Comparison of ENCODE assay signal across 33 mouse cellular contexts in genomic region chr3:116834241-116834640, GRCm38 (mm10).
"Had no signal": no experiment of that assay in that cellular context is flagged by ENCODE, and none has a peak within 500 bp of the region (broad histone marks: within the 10 kb centered on the region; RNA-seq: fewer than 3 reads in every experiment).

No protein-coding gene starts in this region.

- H3K4me3 ChIP-seq: limb, embryonic 10.5 days; limb, embryonic 12.5 days; limb, embryonic 13.5 days; limb, embryonic 15.5 days; liver, embryonic 12.5 days; liver, embryonic 13.5 days; liver, embryonic 15.5 days; lung, embryonic 15.5 days; megakaryocyte, embryonic 14.5 days; midbrain, embryonic 10.5 days; midbrain, embryonic 12.5 days; midbrain, embryonic 13.5 days; midbrain, embryonic 15.5 days; myocyte; neural tube, embryonic 12.5 days; neural tube, embryonic 13.5 days had no signal

- H3K4me2 ChIP-seq: limb, embryonic 12.5 days; limb, embryonic 13.5 days; limb, embryonic 15.5 days; liver, embryonic 11.5 days; liver, embryonic 12.5 days; liver, embryonic 13.5 days; liver, embryonic 15.5 days; lung, embryonic 14.5 days; lung, embryonic 15.5 days; midbrain, embryonic 11.5 days; midbrain, embryonic 12.5 days; midbrain, embryonic 13.5 days; midbrain, embryonic 15.5 days; neural tube, embryonic 12.5 days; neural tube, embryonic 13.5 days had no signal

- H3K36me3 ChIP-seq: limb, embryonic 10.5 days; limb, embryonic 12.5 days; limb, embryonic 13.5 days; limb, embryonic 15.5 days; liver, embryonic 12.5 days; liver, embryonic 13.5 days; liver, embryonic 15.5 days; lung, embryonic 15.5 days; midbrain, embryonic 10.5 days; midbrain, embryonic 12.5 days; midbrain, embryonic 13.5 days; midbrain, embryonic 15.5 days; neural tube, embryonic 12.5 days; neural tube, embryonic 13.5 days had no signal

- H3K27ac ChIP-seq: limb, embryonic 10.5 days; limb, embryonic 12.5 days; limb, embryonic 13.5 days; limb, embryonic 15.5 days; liver, embryonic 12.5 days; liver, embryonic 13.5 days; liver, embryonic 14.5 days; liver, embryonic 15.5 days; lung, embryonic 15.5 days; macrophage; midbrain, embryonic 10.5 days; midbrain, embryonic 12.5 days; midbrain, embryonic 13.5 days; midbrain, embryonic 15.5 days; neural tube, embryonic 12.5 days; neural tube, embryonic 13.5 days had no signal

- H3K9me3 ChIP-seq: limb, embryonic 10.5 days; limb, embryonic 12.5 days; limb, embryonic 13.5 days; limb, embryonic 15.5 days; liver, embryonic 12.5 days; liver, embryonic 13.5 days; liver, embryonic 15.5 days; lung, embryonic 15.5 days; megakaryocyte, embryonic 14.5 days; midbrain, embryonic 10.5 days; midbrain, embryonic 12.5 days; midbrain, embryonic 13.5 days; midbrain, embryonic 15.5 days; neural tube, embryonic 12.5 days; neural tube, embryonic 13.5 days had no signal

- H3K27me3 ChIP-seq: limb, embryonic 12.5 days; limb, embryonic 13.5 days; limb, embryonic 15.5 days; liver, embryonic 12.5 days; liver, embryonic 13.5 days; liver, embryonic 15.5 days; lung, embryonic 15.5 days; megakaryocyte, embryonic 14.5 days; midbrain, embryonic 12.5 days; midbrain, embryonic 15.5 days; neural tube, embryonic 12.5 days; neural tube, embryonic 13.5 days had no signal

- DNase-seq: left cerebral cortex, postnatal 4 days; liver; liver, embryonic 13.5 days; liver, postnatal 0 days; lung, adult 18-20 months; lung, adult 2 months; lung, embryonic 14.5 days; lung, postnatal 10 days; lung, postnatal 14 days; lung, postnatal 36 days; lung, postnatal 4 days; midbrain, embryonic 14.5 days had no signal

- H3K4me1 ChIP-seq: limb, embryonic 12.5 days; limb, embryonic 13.5 days; limb, embryonic 15.5 days; lung, embryonic 15.5 days; midbrain, embryonic 12.5 days; midbrain, embryonic 13.5 days; midbrain, embryonic 15.5 days; neural tube, embryonic 12.5 days had no signal

- ATAC-seq: liver, embryonic 12.5 days; liver, postnatal 0 days; lung, postnatal 0 days; midbrain, embryonic 13.5 days; midbrain, embryonic 15.5 days; midbrain, embryonic 16.5 days had no signal

- H3K9ac ChIP-seq: limb, embryonic 12.5 days; limb, embryonic 13.5 days; limb, embryonic 15.5 days; liver, embryonic 12.5 days; liver, embryonic 13.5 days; liver, embryonic 14.5 days; liver, embryonic 15.5 days; liver, postnatal 0 days; lung, embryonic 14.5 days; lung, embryonic 15.5 days; midbrain, embryonic 12.5 days; midbrain, embryonic 13.5 days; midbrain, embryonic 15.5 days; neural tube, embryonic 12.5 days; neural tube, embryonic 13.5 days had no signal
